Mouse (Mus musculus) heart, embryonic 10.5 days (tissue): ENCODE measurements around the gene Gapdhs. TPM values are rescaled to one million over a fixed set of nuclear protein-coding genes. Genes with fewer than 3 reads are reported as not detected.
"Not testable (repeated sequence)": the region's sequence is repeated elsewhere in the genome, so short reads cannot be mapped to it uniquely, and the experiment has no call there.

Experiments used
- DNase-seq: peaks from one replicate; pipeline ENCODE4 v3.0.0-alpha.2; 2017; ENCODE audit warnings: low spot score
- H3K27ac ChIP-seq: fragments of 300-500 bp; sonication (generic); 2 replicates; pipeline ENCODE4 v1.5.1; 2016; ENCODE audit warnings: mild to moderate bottlenecking
- H3K27me3 ChIP-seq: fragments of 300-500 bp; sonication (generic); 2 replicates; pipeline ENCODE4 v1.6.1; 2016; ENCODE audit warnings: mild to moderate bottlenecking; ENCODE audit not compliant: poor library complexity, insufficient read depth, severe bottlenecking
- H3K36me3 ChIP-seq: fragments of 300-500 bp; sonication (generic); 2 replicates; pipeline ENCODE4 v1.6.1; 2016; ENCODE audit warnings: mild to moderate bottlenecking, moderate library complexity
- H3K4me1 ChIP-seq: fragments of 300-500 bp; sonication (generic); 2 replicates; pipeline ENCODE4 v1.6.1; 2016; ENCODE audit warnings: mild to moderate bottlenecking
- H3K4me3 ChIP-seq: fragments of 300-500 bp; sonication (generic); 2 replicates; pipeline ENCODE4 v1.5.1; 2016; ENCODE audit warnings: mild to moderate bottlenecking, moderate library complexity
- H3K9me3 ChIP-seq: fragments of 300-500 bp; sonication (generic); 2 replicates; pipeline ENCODE4 v1.6.1; 2016; ENCODE audit warnings: mild to moderate bottlenecking, moderate library complexity
- WGBS: fragments of 180-500 bp; shearing (Covaris S2); methylation state at CpG from one replicate; pipeline ENCODE4 v1.1.7; 2016; 5-methylcytosine and 5-hydroxymethylcytosine counted together
- polyA plus RNA-seq: library from polyadenylated mRNA; unstranded; fragments of >200 nt; fragmentation: Nextera tagmentation; extraction: Ambion mirVana; gene quantifications from 2 replicates; pipeline ENCODE4 v1.2.1, GENCODE M21; 2016

Gapdhs gene
- polyA plus RNA-seq, 1 experiment from 2014 or later: 0.48 TPM

- Histone ChIP-seq H3K4me3 (peak overlapping the region; percentile 29; the same call in 1 of the 2 replicates), H3K36me3 (no peaks in the 10 kb centered on the region), H3K9me3 (no peaks in the 10 kb centered on the region), H3K27me3 (peaks cover 8% of the 10 kb centered on the region; the same call in 1 of the 2 replicates), H3K27ac (no peak overlapping the region), H3K4me1 (peaks cover 27% of the 10 kb centered on the region)
- DNase-seq: no peak
- WGBS: 39% methylated on average over 11 of the region's 11 CpGs
These were observed 21.7 kb upstream of the Gapdhs start for GRCm38 (mm10) chr7:30765173-30765572.

- H3K27me3 ChIP-seq: peaks cover 8% of the 10 kb centered on the region; the same call in 1 of the 2 replicates
- DNase-seq: no peak
- H3K9me3 ChIP-seq: no peaks in the 10 kb centered on the region
- H3K36me3 ChIP-seq: no peaks in the 10 kb centered on the region
- no peak within 1 kb of the TSS for H3K4me3 ChIP-seq
- no peak within 1 kb of the TSS for H3K27ac ChIP-seq
- WGBS: 54% methylated on average over 5 of the region's 5 CpGs
- peaks cover 33% of the 10 kb centered on the region for H3K4me1 ChIP-seq
These were observed 20.0 kb upstream of the Gapdhs start, which contains the start of gene Dmkn for GRCm38 (mm10) chr7:30763456-30763855. Gene Dmkn, plus strand, starts transcription at chr7:30763756.

GRCm38 (mm10) chr7:30761769-30762352, 18.4 kb upstream of the Gapdhs start:
- no peak for DNase-seq
- WGBS: 44% methylated on average over 4 of the region's 4 CpGs
- Histone ChIP-seq H3K4me1 (peaks cover 30% of the 10 kb centered on the region), H3K36me3 (no peaks in the 10 kb centered on the region), H3K27me3 (peaks cover 8% of the 10 kb centered on the region; the same call in 1 of the 2 replicates), H3K27ac (no peak overlapping the region), H3K4me3 (no peak overlapping the region), H3K9me3 (no peaks in the 10 kb centered on the region)

- 31% methylated on average over 4 of the region's 4 CpGs for WGBS
- H3K36me3 ChIP-seq: peaks cover 18% of the 10 kb centered on the region
- peaks cover 6% of the 10 kb centered on the region; the same call in 1 of the 2 replicates for H3K9me3 ChIP-seq
- H3K27ac ChIP-seq: no peak overlapping the region
- 0 out of 2 replicates have a peak, but pooled peaks cover 2% of the 10 kb centered on the region for H3K27me3 ChIP-seq
- peaks cover 23% of the 10 kb centered on the region for H3K4me1 ChIP-seq
- no peak for DNase-seq
- no peak overlapping the region for H3K4me3 ChIP-seq
These were observed 15.4 kb upstream of the Gapdhs start for GRCm38 (mm10) chr7:30758853-30759252.

- DNase-seq: no peak
- Histone ChIP-seq H3K9me3 (peaks cover 6% of the 10 kb centered on the region; the same call in 1 of the 2 replicates), H3K36me3 (peaks cover 18% of the 10 kb centered on the region), H3K27ac (no peak overlapping the region), H3K4me3 (no peak overlapping the region), H3K27me3 (no peaks in the 10 kb centered on the region), H3K4me1 (peaks cover 21% of the 10 kb centered on the region)
- 62% methylated on average over 3 of the region's 3 CpGs for WGBS
These were observed 13.5 kb upstream of the Gapdhs start for GRCm38 (mm10) chr7:30757001-30757400.

- Histone ChIP-seq H3K4me1 (peaks cover 10% of the 10 kb centered on the region), H3K27ac (no peak within 1 kb of the TSS), H3K4me3 (no peak within 1 kb of the TSS), H3K27me3 (no peaks in the 10 kb centered on the region), H3K36me3 (peaks cover 16% of the 10 kb centered on the region), H3K9me3 (peaks cover 6% of the 10 kb centered on the region; the same call in 1 of the 2 replicates)
- no peak for DNase-seq
- WGBS: 44% methylated on average over 5 of the region's 5 CpGs
These were observed 7.7 kb upstream of the Gapdhs start, which contains the start of gene Sbsn for GRCm38 (mm10) chr7:30751086-30751669. Gene Sbsn, plus strand, starts transcription at chr7:30751471.

GRCm38 (mm10) chr7:30749824-30750606, 6.5 kb upstream of the Gapdhs start:
- no peak for DNase-seq
- H3K4me1 ChIP-seq: peaks cover 14% of the 10 kb centered on the region
- peaks cover 6% of the 10 kb centered on the region for H3K36me3 ChIP-seq
- 77% methylated on average over 13 of the region's 13 CpGs for WGBS
- H3K9me3 ChIP-seq: peaks cover 4% of the 10 kb centered on the region; the same call in 1 of the 2 replicates
- H3K27ac ChIP-seq: no peak overlapping the region
- no peaks in the 10 kb centered on the region for H3K27me3 ChIP-seq
- no peak overlapping the region for H3K4me3 ChIP-seq

GRCm38 (mm10) chr7:30747525-30748204, 4.2 kb upstream of the Gapdhs start:
- H3K4me3 ChIP-seq: no peak overlapping the region
- H3K27me3 ChIP-seq: no peaks in the 10 kb centered on the region
- H3K27ac ChIP-seq: no peak overlapping the region
- H3K9me3 ChIP-seq: no peaks in the 10 kb centered on the region
- H3K4me1 ChIP-seq: peaks cover 22% of the 10 kb centered on the region
- no peak for DNase-seq
- 80% methylated on average over 7 of the region's 7 CpGs for WGBS
- H3K36me3 ChIP-seq: no peaks in the 10 kb centered on the region

GRCm38 (mm10) chr7:30744022-30744598, 629 bp upstream of the Gapdhs start:
- peaks cover 16% of the 10 kb centered on the region for H3K4me1 ChIP-seq
- no peak overlapping the region for H3K4me3 ChIP-seq
- H3K27me3 ChIP-seq: no peaks in the 10 kb centered on the region
- DNase-seq: no peak
- no peaks in the 10 kb centered on the region for H3K9me3 ChIP-seq
- WGBS: 33% methylated on average over 4 of the region's 4 CpGs
- no peak overlapping the region for H3K27ac ChIP-seq
- H3K36me3 ChIP-seq: no peaks in the 10 kb centered on the region

- H3K36me3 ChIP-seq, DNase-seq, H3K4me3 ChIP-seq, H3K9me3 ChIP-seq, H3K27ac ChIP-seq, H3K27me3 ChIP-seq: not testable (repeated sequence)
- 76% methylated on average over 2 of the region's 2 CpGs for WGBS
- peaks cover 16% of the 10 kb centered on the region for H3K4me1 ChIP-seq
These were observed 911 bp downstream of the Gapdhs start for GRCm38 (mm10) chr7:30742570-30742969.

- no peaks in the 10 kb centered on the region for H3K27me3 ChIP-seq
- DNase-seq: no peak
- WGBS: 72% methylated on average over 3 of the region's 3 CpGs
- H3K4me1 ChIP-seq: 0 out of 2 replicates have a peak, but pooled peaks cover 4% of the 10 kb centered on the region
- H3K9me3 ChIP-seq: no peaks in the 10 kb centered on the region
- no peak overlapping the region for H3K27ac ChIP-seq
- H3K4me3 ChIP-seq: no peak overlapping the region
- peaks cover 54% of the 10 kb centered on the region for H3K36me3 ChIP-seq
These were observed 7.3 kb downstream of the Gapdhs start for GRCm38 (mm10) chr7:30736211-30736610.

GRCm38 (mm10) chr7:30730064-30730722, 13.3 kb downstream of the Gapdhs start:
- Histone ChIP-seq H3K4me1 (peaks cover 17% of the 10 kb centered on the region), H3K36me3 (peaks cover 48% of the 10 kb centered on the region), H3K27ac (peak overlapping the region; percentile 92), H3K4me3 (peak overlapping the region; percentile 85)
- not testable (repeated sequence) for H3K9me3 ChIP-seq, DNase-seq, H3K27me3 ChIP-seq
- 45% methylated on average over 9 of the region's 22 CpGs for WGBS
